18 mouse cellular contexts compared by ENCODE assay signal in genomic region chr8:110911576-110912570, GRCm38 (mm10). TPM values are rescaled to one million over a fixed set of nuclear protein-coding genes. Genes with fewer than 3 reads are reported as not detected.
A peak's percentile ranks its signal among the peaks of the same experiment; 100 is the strongest.
DNase-seq lines count a peak whose midpoint lies in the region; ATAC-seq and TF ChIP-seq lines count a peak whose summit lies in the region.
"Had no signal": no experiment of that assay in that cellular context is flagged by ENCODE, and none has a peak within 500 bp of the region (broad histone marks: within the 10 kb centered on the region; RNA-seq: fewer than 3 reads in every experiment).

No protein-coding gene starts in this region.

- 33% methylated on average over 15 of the region's 15 CpGs for WGBS in liver, embryonic 16.5 days (ENCODE audit: insufficient replicate concordance)
- 87% methylated on average over 15 of the region's 15 CpGs for WGBS in forebrain, embryonic 15.5 days
- WGBS in forebrain, embryonic 11.5 days = 86% methylated on average over 15 of the region's 15 CpGs

- TF ChIP-seq CTCF in gastrocnemius, adult 2 months (IDR thresholded peaks at IDR 0.05) = peak; percentile 39; the same call in 1 of the 2 replicates

- peak; percentile 77 for ATAC-seq in liver, embryonic 16.5 days (ENCODE audit: low read depth)
- ATAC-seq in forebrain, embryonic 15.5 days (replicated peaks) = no peak
- no peak for ATAC-seq in forebrain, embryonic 11.5 days (replicated peaks; ENCODE audit: low FRiP score)
- ATAC-seq: forebrain, embryonic 13.5 days; intestine, postnatal 0 days; midbrain, embryonic 13.5 days had no signal

- no peaks in the 10 kb centered on the region for H3K9me3 ChIP-seq in liver, embryonic 16.5 days (replicated peaks; ENCODE audit: control insufficient read depth, low read length)
- H3K9me3 ChIP-seq in forebrain, embryonic 15.5 days = no peaks in the 10 kb centered on the region
- no peaks in the 10 kb centered on the region for H3K9me3 ChIP-seq in forebrain, embryonic 11.5 days (ENCODE audit: control insufficient read depth, low read length)
- H3K9me3 ChIP-seq: embryonic facial prominence, embryonic 10.5 days; forebrain, embryonic 13.5 days; midbrain, embryonic 13.5 days had no signal

- 0 out of 2 replicates have a peak overlapping the region, but pooled peaks have one; percentile 18 for H3K4me2 ChIP-seq in liver, embryonic 16.5 days (ENCODE audit: low read depth, low read length)
- no peak overlapping the region for H3K4me2 ChIP-seq in forebrain, embryonic 15.5 days (replicated peaks)
- H3K4me2 ChIP-seq in forebrain, embryonic 11.5 days (ENCODE audit: low read depth, low read length, severe bottlenecking) = no peak overlapping the region
- H3K4me2 ChIP-seq: forebrain, embryonic 13.5 days; lung, embryonic 14.5 days; midbrain, embryonic 13.5 days had no signal

- no peaks in the 10 kb centered on the region for H3K27me3 ChIP-seq in liver, embryonic 16.5 days (ENCODE audit: control insufficient read depth, insufficient read depth, low read depth, low read length)
- no peaks in the 10 kb centered on the region for H3K27me3 ChIP-seq in forebrain, embryonic 15.5 days
- no peaks in the 10 kb centered on the region for H3K27me3 ChIP-seq in forebrain, embryonic 11.5 days (ENCODE audit: control insufficient read depth, insufficient read depth, low read length)
- H3K27me3 ChIP-seq: forebrain, embryonic 13.5 days; midbrain, embryonic 13.5 days had no signal

- DNase-seq in gastrocnemius, adult 2 months = no peak
- DNase-seq in gastrocnemius, adult 18-20 months (ENCODE audit: low spot score) = no peak
- DNase-seq in 3134 (ENCODE audit: extremely low read depth, insufficient read length, low spot score) = peak; percentile 39
- DNase-seq in c-Kit-positive CD71-negative TER-119-negative erythroid progenitor cells, embryonic 14.5 days (ENCODE audit: low read depth) = peak; percentile 43
- DNase-seq in forebrain, embryonic 11.5 days (ENCODE audit: low spot score) = no peak
- DNase-seq in thymus, postnatal 4 days = no peak
- DNase-seq: adrenal gland, postnatal 10 days; B cell, adult 2 months; cerebellum, adult 18-20 months; gastrocnemius, postnatal 36 days; heart, postnatal 4 days; lung, embryonic 14.5 days had no signal

- no peak overlapping the region for H3K9ac ChIP-seq in liver, embryonic 16.5 days (ENCODE audit: low read depth, low read length)
- no peak overlapping the region for H3K9ac ChIP-seq in forebrain, embryonic 15.5 days (replicated peaks)
- no peak overlapping the region for H3K9ac ChIP-seq in forebrain, embryonic 11.5 days (ENCODE audit: low read length)
- H3K9ac ChIP-seq: forebrain, embryonic 13.5 days; lung, embryonic 14.5 days; midbrain, embryonic 13.5 days had no signal

- intact Hi-C loops in gastrocnemius, adult 2 months (cut with DNase I) = no loop called here

- H3K27ac ChIP-seq in gastrocnemius, adult 2 months = no peak overlapping the region
- H3K27ac ChIP-seq in liver, embryonic 16.5 days (ENCODE audit: low read length) = peak overlapping the region; percentile 61
- no peak overlapping the region for H3K27ac ChIP-seq in forebrain, embryonic 15.5 days (replicated peaks)
- H3K27ac ChIP-seq in forebrain, embryonic 11.5 days (ENCODE audit: low read depth, low read length) = no peak overlapping the region
- H3K27ac ChIP-seq: embryonic facial prominence, embryonic 10.5 days; forebrain, embryonic 13.5 days; midbrain, embryonic 13.5 days had no signal

- peaks cover 6% of the 10 kb centered on the region for H3K4me1 ChIP-seq in liver, embryonic 16.5 days (ENCODE audit: control insufficient read depth, low read depth, low read length)
- H3K4me1 ChIP-seq in forebrain, embryonic 15.5 days = no peaks in the 10 kb centered on the region
- no peaks in the 10 kb centered on the region for H3K4me1 ChIP-seq in forebrain, embryonic 11.5 days (replicated peaks; ENCODE audit: control insufficient read depth, insufficient read depth, low read length)
- H3K4me1 ChIP-seq: embryonic facial prominence, embryonic 10.5 days; forebrain, embryonic 13.5 days; midbrain, embryonic 13.5 days had no signal

- no peaks in the 10 kb centered on the region for H3K36me3 ChIP-seq in liver, embryonic 16.5 days (ENCODE audit: control insufficient read depth, insufficient read depth)
- no peaks in the 10 kb centered on the region for H3K36me3 ChIP-seq in forebrain, embryonic 15.5 days
- no peaks in the 10 kb centered on the region for H3K36me3 ChIP-seq in forebrain, embryonic 11.5 days (ENCODE audit: control insufficient read depth, insufficient read depth, low read length)
- H3K36me3 ChIP-seq: embryonic facial prominence, embryonic 10.5 days; midbrain, embryonic 13.5 days had no signal

- H3K4me3 ChIP-seq in gastrocnemius, adult 2 months = no peak overlapping the region
- no peak overlapping the region for H3K4me3 ChIP-seq in liver, embryonic 16.5 days (ENCODE audit: low read depth, low read length)
- H3K4me3 ChIP-seq in forebrain, embryonic 15.5 days = no peak overlapping the region
- no peak overlapping the region for H3K4me3 ChIP-seq in forebrain, embryonic 11.5 days (ENCODE audit: low read depth, low read length)
- H3K4me3 ChIP-seq: embryonic facial prominence, embryonic 10.5 days; forebrain, embryonic 13.5 days; midbrain, embryonic 13.5 days had no signal

RNA-seq across cellular contexts. Expression of gene St3gal2, which starts 7.8 kb away (rescaled TPM):
- total RNA-seq in gastrocnemius, adult 2 months (2021) = 10 to 100 TPM; 46.4 to 51.0 TPM
- 10 to 100 TPM; 45.6 to 54.6 TPM for total RNA-seq in gastrocnemius, adult 18-20 months (2021)
- 21.0 and 23.7 TPM in 2 replicates for polyA plus RNA-seq in liver, embryonic 16.5 days (2015; fragmentation: Nextera tagmentation; extraction: Ambion mirVana)
- polyA plus RNA-seq in forebrain, embryonic 15.5 days (2015; fragmentation: Nextera tagmentation; extraction: Ambion mirVana) = 24.5 and 25.8 TPM in 2 replicates
- 16.0 and 16.5 TPM in 2 replicates for polyA plus RNA-seq in forebrain, embryonic 11.5 days (2014; fragmentation: Nextera tagmentation; extraction: Ambion mirVana)

RNA-seq across cellular contexts. Expression of gene Fuk, which starts 9.6 kb away (rescaled TPM):
- total RNA-seq in gastrocnemius, adult 2 months (2021) = 1 to 10 TPM; 4.4 TPM
- total RNA-seq in gastrocnemius, adult 18-20 months (2021) = 1 to 10 TPM; 3.6 to 4.4 TPM
- polyA plus RNA-seq in liver, embryonic 16.5 days (2015; fragmentation: Nextera tagmentation; extraction: Ambion mirVana) = 2.7 and 2.9 TPM in 2 replicates
- 8.5 and 8.7 TPM in 2 replicates for polyA plus RNA-seq in forebrain, embryonic 15.5 days (2015; fragmentation: Nextera tagmentation; extraction: Ambion mirVana)
- 9.5 and 11.1 TPM in 2 replicates for polyA plus RNA-seq in forebrain, embryonic 11.5 days (2014; fragmentation: Nextera tagmentation; extraction: Ambion mirVana)

Comparison
In these comparisons a context has a peak if more than half of its experiments do, and no peak if none do; other contexts are left out.
1. DNase-seq: peak in 3134 (single experiment) and c-Kit-positive CD71-negative TER-119-negative erythroid progenitor cells, embryonic 14.5 days (single experiment); none in gastrocnemius, adult 2 months (single experiment), gastrocnemius, adult 18-20 months (single experiment), forebrain, embryonic 11.5 days (single experiment) and thymus, postnatal 4 days (single experiment).